Comparison of ENCODE assay signal across 8 mouse cellular contexts in the genomic region with DNA sequence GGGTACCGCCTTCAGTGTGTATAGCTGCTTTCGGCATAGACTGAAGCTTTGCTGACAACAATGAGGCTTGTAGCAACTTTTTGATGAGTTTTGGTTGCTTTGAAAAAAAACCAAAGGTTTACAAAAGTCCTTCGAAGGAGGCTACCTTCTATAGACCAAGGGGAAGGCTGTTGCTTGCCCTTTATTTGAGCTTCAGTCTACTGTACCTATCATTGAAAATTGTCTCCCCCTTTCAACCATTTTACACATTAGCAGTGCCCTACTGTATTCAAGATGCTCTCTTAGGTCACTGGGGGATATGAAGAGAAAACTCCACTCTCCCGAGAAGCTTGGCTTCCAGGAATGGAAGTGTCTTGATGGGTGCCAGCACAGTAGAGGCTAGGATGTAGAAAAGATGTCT.
DNase-seq lines count a peak whose midpoint lies in the region; ATAC-seq and TF ChIP-seq lines count a peak whose summit lies in the region.

No protein-coding gene starts in this region.

- H3K4me3 ChIP-seq in heart, embryonic 10.5 days = peak overlapping the region; percentile 92
- H3K4me3 ChIP-seq in C2C12 (ENCODE audit: insufficient read depth, poor library complexity, severe bottlenecking) = peak overlapping the region; percentile 69
- H3K4me3 ChIP-seq in forebrain, embryonic 16.5 days (replicated peaks; ENCODE audit: low read length) = peak overlapping the region; percentile 79
- peak overlapping the region; percentile 96 for H3K4me3 ChIP-seq in liver, embryonic 16.5 days (ENCODE audit: low read depth, low read length)

- no peak overlapping the region for H3ac ChIP-seq in C2C12 (ENCODE audit: control insufficient read depth, insufficient read length, low read depth)

- 35% methylated on average over 4 of the region's 4 CpGs for WGBS in heart, embryonic 10.5 days
- 17% methylated on average over 4 of the region's 4 CpGs for WGBS in forebrain, embryonic 16.5 days
- WGBS in liver, embryonic 16.5 days (ENCODE audit: insufficient replicate concordance) = 32% methylated on average over 4 of the region's 4 CpGs

- H3K27ac ChIP-seq in heart, embryonic 10.5 days = peak overlapping the region; percentile 96
- H3K27ac ChIP-seq in forebrain, embryonic 16.5 days (ENCODE audit: low read length) = no peak overlapping the region
- H3K27ac ChIP-seq in liver, embryonic 16.5 days (ENCODE audit: low read length) = peak overlapping the region; percentile 94

- H3K36me3 ChIP-seq in heart, embryonic 10.5 days = peaks cover 14% of the 10 kb centered on the region
- H3K36me3 ChIP-seq in C2C12 (ENCODE audit: control insufficient read depth, insufficient read depth) = no peaks in the 10 kb centered on the region
- no peaks in the 10 kb centered on the region for H3K36me3 ChIP-seq in forebrain, embryonic 16.5 days (ENCODE audit: control insufficient read depth, insufficient read depth)
- no peaks in the 10 kb centered on the region for H3K36me3 ChIP-seq in liver, embryonic 16.5 days (ENCODE audit: control insufficient read depth, insufficient read depth)

- no peaks in the 10 kb centered on the region for H3K9me3 ChIP-seq in heart, embryonic 10.5 days
- H3K9me3 ChIP-seq in forebrain, embryonic 16.5 days (ENCODE audit: control insufficient read depth, low read length) = peaks cover 5% of the 10 kb centered on the region
- H3K9me3 ChIP-seq in liver, embryonic 16.5 days (replicated peaks; ENCODE audit: control insufficient read depth, low read length) = no peaks in the 10 kb centered on the region

- peaks cover 26% of the 10 kb centered on the region for H3K27me3 ChIP-seq in heart, embryonic 10.5 days (ENCODE audit: insufficient read depth, poor library complexity, severe bottlenecking)
- H3K27me3 ChIP-seq in C2C12 (ENCODE audit: control insufficient read depth, insufficient read depth, insufficient read length) = no peaks in the 10 kb centered on the region
- H3K27me3 ChIP-seq in forebrain, embryonic 16.5 days (replicated peaks; ENCODE audit: control insufficient read depth, insufficient read depth, low read length) = peaks cover 19% of the 10 kb centered on the region
- no peaks in the 10 kb centered on the region for H3K27me3 ChIP-seq in liver, embryonic 16.5 days (ENCODE audit: control insufficient read depth, insufficient read depth, low read depth, low read length)

- H3K79me3 ChIP-seq in C2C12 (ENCODE audit: low read depth) = peaks cover 42% of the 10 kb centered on the region

- H3K4me2 ChIP-seq in forebrain, embryonic 16.5 days (ENCODE audit: low read length) = peak overlapping the region; percentile 96
- H3K4me2 ChIP-seq in liver, embryonic 16.5 days (ENCODE audit: low read depth, low read length) = peak overlapping the region; percentile 96

- no peak overlapping the region; the same call in 1 of the 2 replicates for H3K9ac ChIP-seq in forebrain, embryonic 16.5 days (replicated peaks; ENCODE audit: low read depth, low read length)
- H3K9ac ChIP-seq in liver, embryonic 16.5 days (ENCODE audit: low read depth, low read length) = peak overlapping the region; percentile 99

- H3K79me2 ChIP-seq in C2C12 (ENCODE audit: control insufficient read depth, insufficient read depth) = peaks cover 59% of the 10 kb centered on the region

- intact Hi-C loops in heart, postnatal 14 days (cut with DNase I) = loop anchor here (5.0 kb wide), 2 partner anchors 160 to 240 kb away; no protein-coding TSS in a partner anchor

- DNase-seq in heart, embryonic 10.5 days (ENCODE audit: low spot score) = no peak
- no peak for DNase-seq in heart, postnatal 14 days
- DNase-seq in thymus, postnatal 14 days = no peak
- no peak for DNase-seq in cerebellum, adult 8-10 months
- DNase-seq in gastrocnemius, postnatal 25 days = no peak

- H3K4me1 ChIP-seq in heart, embryonic 10.5 days = peaks cover 22% of the 10 kb centered on the region
- peaks cover 16% of the 10 kb centered on the region for H3K4me1 ChIP-seq in forebrain, embryonic 16.5 days (replicated peaks; ENCODE audit: control insufficient read depth, insufficient read depth, low read length)
- H3K4me1 ChIP-seq in liver, embryonic 16.5 days (ENCODE audit: control insufficient read depth, low read depth, low read length) = peaks cover 25% of the 10 kb centered on the region

- TF ChIP-seq CTCF in C2C12 (IDR thresholded peaks at IDR 0.05; ENCODE audit: control insufficient read depth, insufficient read depth, insufficient read length) = no peak

- ATAC-seq in forebrain, embryonic 16.5 days = no peak
- no peak for ATAC-seq in liver, embryonic 16.5 days (ENCODE audit: low read depth)

TF ChIP-seq in C2C12, 6 proteins besides CTCF, POLR2A, EP300 and RAD21:
- no peak for TF ChIP-seq USF1 (IDR thresholded peaks at IDR 0.05; ENCODE audit: low read depth)
- TF ChIP-seq CEBPB (IDR thresholded peaks at IDR 0.05; ENCODE audit: low read depth) = no peak
- TF ChIP-seq MYOD1 (IDR thresholded peaks at IDR 0.05; ENCODE audit: control insufficient read depth, insufficient read length, low read depth) = no peak
- no peak for TF ChIP-seq MAX (IDR thresholded peaks at IDR 0.05)
- no peak for TF ChIP-seq FOSL1 (IDR thresholded peaks at IDR 0.05; ENCODE audit: insufficient read depth, low read length, poor library complexity, severe bottlenecking)
- no peak for TF ChIP-seq MYOG (IDR thresholded peaks at IDR 0.05; ENCODE audit: control insufficient read depth, extremely low read depth, insufficient read length)
